Mouse (Mus musculus) lung, adult 2 months (tissue): ENCODE results near the gene Naaladl2.

Experiments
- CTCF ChIP-seq: fragments of 200-500 bp; IDR thresholded peaks from 2 replicates; pipeline ENCODE4 v1.5.1; 2011; ENCODE audit warnings: mild to moderate bottlenecking, low read length, control low read depth; ENCODE audit not compliant: insufficient read depth
- POLR2A ChIP-seq: fragments of 200-500 bp; IDR thresholded peaks from 2 replicates; pipeline ENCODE4 v1.6.1; 2011; ENCODE audit warnings: low read depth, mild to moderate bottlenecking, control low read depth, low read length, borderline replicate concordance; ENCODE audit errors: extremely low read depth

DNA sequence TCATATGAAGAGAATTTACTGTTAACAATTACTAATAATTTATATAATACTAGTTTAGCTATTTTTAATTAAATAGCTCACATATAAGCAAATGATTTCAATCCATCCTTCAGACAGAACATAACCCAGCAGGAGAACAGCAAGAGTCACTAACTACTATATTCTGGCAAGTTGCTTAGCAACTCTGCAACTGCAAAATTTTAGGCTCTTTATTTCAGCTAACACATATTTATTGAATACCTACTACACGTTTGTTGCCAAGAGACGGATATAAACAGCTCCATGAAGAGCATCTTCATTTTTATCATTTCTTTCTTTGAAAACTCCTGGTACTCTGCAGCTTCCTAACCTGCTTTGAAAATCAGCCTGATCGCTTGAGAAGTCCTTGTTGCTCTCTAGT is 429.3 kb downstream of the Naaladl2 start:
- TF ChIP-seq CTCF: no peak
- no peak for TF ChIP-seq POLR2A
